Comparison of ENCODE assay signal across 10 mouse cellular contexts in genomic region chr11:80906456-80906855, GRCm38 (mm10). TPM values are rescaled to one million over a fixed set of nuclear protein-coding genes. Genes with fewer than 3 reads are reported as not detected.
A peak's percentile ranks its signal among the peaks of the same experiment; 100 is the strongest.
DNase-seq lines count a peak whose midpoint lies in the region; ATAC-seq and TF ChIP-seq lines count a peak whose summit lies in the region.
"Had no signal": no experiment of that assay in that cellular context is flagged by ENCODE, and none has a peak within 500 bp of the region (broad histone marks: within the 10 kb centered on the region; RNA-seq: fewer than 3 reads in every experiment).

No protein-coding gene starts in this region.

- no peaks in the 10 kb centered on the region for H3K79me2 ChIP-seq in CH12.LX (replicated peaks; ENCODE audit: control insufficient read depth, extremely low read depth, insufficient read depth, poor library complexity, severe bottlenecking)

- no peak overlapping the region for H3K9ac ChIP-seq in heart, embryonic 11.5 days (ENCODE audit: low read depth, low read length)
- no peak overlapping the region for H3K9ac ChIP-seq in CH12.LX (ENCODE audit: insufficient read depth, low read depth)
- H3K9ac ChIP-seq: limb, embryonic 13.5 days; stomach, embryonic 15.5 days had no signal

- peak; percentile 79 for TF ChIP-seq RAD21 in CH12.LX (IDR thresholded peaks at IDR 0.05; ENCODE audit: low read depth, low read length)

- 23% methylated on average over 4 of the region's 4 CpGs for WGBS in heart, embryonic 11.5 days (ENCODE audit: insufficient replicate concordance)

- TF ChIP-seq POLR2A in CH12.LX (IDR thresholded peaks at IDR 0.05; ENCODE audit: low read depth, low read length), result no peak

- in situ Hi-C loops in CH12.LX (cut with MboI; ENCODE audit: low pct_ligation_motif_present, low pct_unique_long_range_greater_than_20kb, low sequenced_read_pairs), result loop anchor here (25.0 kb wide), 1 partner anchor 606 kb away; no protein-coding TSS in a partner anchor

- TF ChIP-seq EP300 in CH12.LX (IDR thresholded peaks at IDR 0.05; ENCODE audit: low read length), result no peak

- no peak overlapping the region for H3K4me2 ChIP-seq in heart, embryonic 11.5 days
- no peak overlapping the region for H3K4me2 ChIP-seq in CH12.LX (ENCODE audit: insufficient read depth, low read depth, poor library complexity, severe bottlenecking)
- H3K4me2 ChIP-seq: limb, embryonic 13.5 days; stomach, embryonic 15.5 days had no signal

- no peak overlapping the region for H3K4me3 ChIP-seq in heart, embryonic 11.5 days (ENCODE audit: low read depth, low read length)
- no peak overlapping the region for H3K4me3 ChIP-seq in CH12.LX (replicated peaks in 1 of 3; ENCODE audit: low read depth in 2 of 3, low read length in 2 of 3, poor library complexity in 1 of 3)
- H3K4me3 ChIP-seq: limb, embryonic 13.5 days; stomach, embryonic 15.5 days had no signal

- no peak overlapping the region for H3K27ac ChIP-seq in heart, embryonic 11.5 days (ENCODE audit: low read depth, low read length)
- no peak overlapping the region for H3K27ac ChIP-seq in CH12.LX (ENCODE audit: insufficient read depth, low read depth)
- H3K27ac ChIP-seq: limb, embryonic 13.5 days; stomach, embryonic 15.5 days had no signal

- H3K36me3 ChIP-seq in heart, embryonic 11.5 days (ENCODE audit: control insufficient read depth, insufficient read depth, low read length), result no peaks in the 10 kb centered on the region
- H3K36me3 ChIP-seq in CH12.LX (replicated peaks in 1 of 2; ENCODE audit: control insufficient read depth in 1 of 2, insufficient read depth in 1 of 2, low read length in 1 of 2), result no peaks in the 10 kb centered on the region
- H3K36me3 ChIP-seq: limb, embryonic 13.5 days; stomach, embryonic 15.5 days had no signal

- DNase-seq in heart, adult 8-10 months (ENCODE audit: low spot score), result peak; percentile 26
- peak; percentile 51 for DNase-seq in CH12.LX (ENCODE audit: extremely low read depth)
- DNase-seq in c-Kit-positive CD71-positive TER-119-negative erythroid progenitor cells, embryonic 14.5 days (ENCODE audit: low read depth), result peak; percentile 3
- peak; percentile 60 to 77 for DNase-seq in frontal cortex, postnatal 36 days (ENCODE audit: low spot score in 2 of 2)
- DNase-seq in layer of hippocampus, adult 9-11 months, result peak; percentile 53
- DNase-seq in naive thymus-derived CD4-positive, alpha-beta T cell, adult 2 months (ENCODE audit: low read depth), result peak; percentile 4
- DNase-seq in urinary bladder, postnatal 25 days (ENCODE audit: low spot score), result peak; percentile 64

- dilution Hi-C loops in CH12.LX (cut with MboI; ENCODE audit: extremely low pct_ligation_motif_present, extremely low pct_unique_long_range_greater_than_20kb, low sequenced_read_pairs), result no loop called here

- ATAC-seq in heart, embryonic 11.5 days (replicated peaks; ENCODE audit: insufficient number of reproducible peaks, low FRiP score, low TSS enrichment), result no peak

- TF ChIP-seq CTCF in CH12.LX (conservative IDR thresholded peaks at IDR 0.05 in 1 of 2, IDR thresholded peaks at IDR 0.05 in 1 of 2; ENCODE audit: low read depth in 2 of 2, low read length in 2 of 2), result peak; percentile 53 to 88; a peak in 2 of 4 replicates

- no peaks in the 10 kb centered on the region for H3K27me3 ChIP-seq in heart, embryonic 11.5 days (ENCODE audit: control insufficient read depth, insufficient read depth, low read length)
- peaks cover 89% of the 10 kb centered on the region for H3K27me3 ChIP-seq in CH12.LX (replicated peaks)
- H3K27me3 ChIP-seq: stomach, embryonic 15.5 days had no signal

- no peaks in the 10 kb centered on the region for H3K4me1 ChIP-seq in heart, embryonic 11.5 days (ENCODE audit: control insufficient read depth, insufficient read depth, low read length)
- H3K4me1 ChIP-seq in CH12.LX (ENCODE audit: control insufficient read depth in 1 of 2, insufficient read depth in 2 of 2), result no peaks in the 10 kb centered on the region
- H3K4me1 ChIP-seq: stomach, embryonic 15.5 days had no signal

- H3K9me3 ChIP-seq in heart, embryonic 11.5 days (replicated peaks; ENCODE audit: control insufficient read depth, low read length), result no peaks in the 10 kb centered on the region
- peaks cover 4% of the 10 kb centered on the region for H3K9me3 ChIP-seq in CH12.LX (replicated peaks; ENCODE audit: low read length)
- H3K9me3 ChIP-seq: limb, embryonic 13.5 days; stomach, embryonic 15.5 days had no signal

TF ChIP-seq in CH12.LX, 34 proteins besides CTCF, POLR2A, EP300 and RAD21:
- TF ChIP-seq NELFE (IDR thresholded peaks at IDR 0.05; ENCODE audit: low read depth, low read length) (peak; percentile 30; the same call in 1 of the 2 replicates), UBTF (IDR thresholded peaks at IDR 0.05; ENCODE audit: low read depth, low read length) (no peak), SMC3 (IDR thresholded peaks at IDR 0.05; ENCODE audit: low read depth, low read length) (peak; percentile 76)

RNA-seq across cellular contexts. Expression of gene Spaca3, which starts 48.3 kb away (rescaled TPM):
- not detected for total RNA-seq in heart, adult 8-10 months (2022)
- not detected in 2 replicates for polyA plus RNA-seq in heart, embryonic 11.5 days (2014; fragmentation: Nextera tagmentation; extraction: Ambion mirVana)
- not detected in 2 replicates for total RNA-seq in CH12.LX (2012; rRNA removed)
- not detected in 2 replicates for total RNA-seq in CH12.LX (2014; rRNA removed)
- not detected in 2 replicates for polyA plus RNA-seq in CH12.LX (2012; ENCODE audit: insufficient read length, low read depth)
- polyA plus RNA-seq: limb, embryonic 13.5 days; stomach, embryonic 15.5 days had no signal

Comparison
In these comparisons a context has a peak if more than half of its experiments do, and no peak if none do; other contexts are left out.
1. DNase-seq: peak in every context shown above with its lines; median percentile 68 in frontal cortex, postnatal 36 days; 64 in urinary bladder, postnatal 25 days; 53 in layer of hippocampus, adult 9-11 months; 51 in CH12.LX; 26 in heart, adult 8-10 months; 4 in naive thymus-derived CD4-positive, alpha-beta T cell, adult 2 months; 3 in c-Kit-positive CD71-positive TER-119-negative erythroid progenitor cells, embryonic 14.5 days.